Mouse (Mus musculus) embryonic facial prominence, embryonic 10.5 days (tissue): ENCODE data around the gene Exoc7. TPM values are rescaled to one million over a fixed set of nuclear protein-coding genes. Genes with fewer than 3 reads are reported as not detected.
A peak's percentile ranks its signal among the peaks of the same experiment; 100 is the strongest.

Experiments used
- DNase-seq: peaks from one replicate; pipeline ENCODE4 v3.0.0-alpha.2; 2017; ENCODE audit warnings: low spot score
- H3K27ac ChIP-seq: fragments of 300-500 bp; sonication (generic); replicated peaks from 2 replicates; pipeline ENCODE4 v1.5.1; 2016; ENCODE audit warnings: mild to moderate bottlenecking
- H3K27me3 ChIP-seq: fragments of 300-500 bp; sonication (generic); replicated peaks from 2 replicates; pipeline ENCODE4 v1.6.1; 2016; ENCODE audit warnings: low read depth, mild to moderate bottlenecking; ENCODE audit not compliant: poor library complexity, severe bottlenecking
- H3K36me3 ChIP-seq: fragments of 300-500 bp; sonication (generic); replicated peaks from 2 replicates; pipeline ENCODE4 v1.6.1; 2016; ENCODE audit warnings: mild to moderate bottlenecking, moderate library complexity
- H3K4me1 ChIP-seq: fragments of 300-500 bp; sonication (generic); 2 replicates; pipeline ENCODE4 v1.6.1; 2016
- H3K4me3 ChIP-seq: fragments of 300-500 bp; sonication (generic); 2 replicates; pipeline ENCODE4 v1.5.1; 2016; ENCODE audit warnings: mild to moderate bottlenecking, moderate library complexity
- H3K9me3 ChIP-seq: fragments of 300-500 bp; sonication (generic); 2 replicates; pipeline ENCODE4 v1.6.1; 2016; ENCODE audit warnings: mild to moderate bottlenecking
- WGBS: fragments of 180-500 bp; shearing (Covaris S2); methylation state at CpG from one replicate; pipeline ENCODE4 v1.1.7; 2016; 5-methylcytosine and 5-hydroxymethylcytosine counted together
- polyA plus RNA-seq: library from polyadenylated mRNA; unstranded; fragments of >200 nt; fragmentation: Nextera tagmentation; extraction: Ambion mirVana; gene quantifications from 2 replicates; pipeline ENCODE4 v1.2.1, GENCODE M21; 2016

Gene Exoc7
- polyA plus RNA-seq, 1 experiment from 2014 or later: 59.7 TPM

- DNase-seq: peak; percentile 38
- peaks cover 84% of the 10 kb centered on the region for H3K4me1 ChIP-seq
- peaks cover 2% of the 10 kb centered on the region; the same call in 1 of the 2 replicates for H3K36me3 ChIP-seq
- H3K9me3 ChIP-seq: no peaks in the 10 kb centered on the region
- peaks cover 76% of the 10 kb centered on the region for H3K27me3 ChIP-seq
- H3K4me3 ChIP-seq: peak overlapping the region; percentile 69
- 0 out of 2 replicates have a peak overlapping the region, but pooled peaks have one; percentile 25 for H3K27ac ChIP-seq
- WGBS: 6% methylated on average over 26 of the region's 26 CpGs
Measured at GRCm38 (mm10) chr11:116334417-116334782, 27.4 kb upstream of the Exoc7 start.

- Histone ChIP-seq H3K27me3 (peaks cover 76% of the 10 kb centered on the region), H3K27ac (0 out of 2 replicates have a peak overlapping the region, but pooled peaks have one; percentile 25)
- DNase-seq: peak; percentile 30
Measured at GRCm38 (mm10) chr11:116333526-116334416, 26.7 kb upstream of the Exoc7 start.

GRCm38 (mm10) chr11:116332983-116333270, 25.9 kb upstream of the Exoc7 start:
- 86% methylated on average over 3 of the region's 3 CpGs for WGBS
- Histone ChIP-seq H3K27me3 (peaks cover 71% of the 10 kb centered on the region), H3K4me3 (no peak overlapping the region), H3K9me3 (no peaks in the 10 kb centered on the region), H3K36me3 (no peaks in the 10 kb centered on the region), H3K27ac (no peak overlapping the region; the same call in 1 of the 2 replicates), H3K4me1 (peaks cover 92% of the 10 kb centered on the region)
- no peak for DNase-seq

More at GRCm38 (mm10) chr11:116333526-116334416, 26.7 kb upstream of the Exoc7 start:
- 23% methylated on average over 31 of the region's 31 CpGs for WGBS
- Histone ChIP-seq H3K4me3 (peak overlapping the region; percentile 69), H3K36me3 (no peaks in the 10 kb centered on the region; the same call in 1 of the 2 replicates), H3K4me1 (peaks cover 91% of the 10 kb centered on the region), H3K9me3 (no peaks in the 10 kb centered on the region)

GRCm38 (mm10) chr11:116332232-116332982, 25.4 kb upstream of the Exoc7 start:
- peak; percentile 47 for DNase-seq
- 35% methylated on average over 19 of the region's 19 CpGs for WGBS
- peak overlapping the region; percentile 79 for H3K27ac ChIP-seq
- no peaks in the 10 kb centered on the region for H3K9me3 ChIP-seq
- H3K4me3 ChIP-seq: peak overlapping the region; percentile 25; the same call in 1 of the 2 replicates
- H3K4me1 ChIP-seq: peaks cover 90% of the 10 kb centered on the region
- peaks cover 65% of the 10 kb centered on the region for H3K27me3 ChIP-seq
- no peaks in the 10 kb centered on the region for H3K36me3 ChIP-seq

GRCm38 (mm10) chr11:116330211-116330518, 23.1 kb upstream of the Exoc7 start:
- Histone ChIP-seq H3K9me3 (no peaks in the 10 kb centered on the region), H3K36me3 (no peaks in the 10 kb centered on the region), H3K27me3 (peaks cover 47% of the 10 kb centered on the region), H3K27ac (peak overlapping the region; percentile 78), H3K4me3 (no peak overlapping the region), H3K4me1 (peaks cover 82% of the 10 kb centered on the region)
- WGBS: 53% methylated on average over 7 of the region's 7 CpGs
- no peak for DNase-seq

- no peaks in the 10 kb centered on the region for H3K9me3 ChIP-seq
- WGBS: 45% methylated on average over 18 of the region's 18 CpGs
- peaks cover 41% of the 10 kb centered on the region for H3K27me3 ChIP-seq
- peaks cover 76% of the 10 kb centered on the region for H3K4me1 ChIP-seq
- peak overlapping the region; percentile 78 for H3K27ac ChIP-seq
- no peaks in the 10 kb centered on the region for H3K36me3 ChIP-seq
- no peak for DNase-seq
- no peak overlapping the region for H3K4me3 ChIP-seq
Measured at GRCm38 (mm10) chr11:116329314-116330210, 22.5 kb upstream of the Exoc7 start.

- H3K4me3 ChIP-seq: no peak overlapping the region
- peaks cover 16% of the 10 kb centered on the region for H3K27me3 ChIP-seq
- H3K9me3 ChIP-seq: no peaks in the 10 kb centered on the region
- H3K4me1 ChIP-seq: peaks cover 51% of the 10 kb centered on the region
- 61% methylated on average over 7 of the region's 7 CpGs for WGBS
- H3K27ac ChIP-seq: peak overlapping the region; percentile 70
- peak; percentile 41 for DNase-seq
- H3K36me3 ChIP-seq: no peaks in the 10 kb centered on the region
Measured at GRCm38 (mm10) chr11:116326963-116327603, 20.1 kb upstream of the Exoc7 start.

- peak overlapping the region; percentile 83 for H3K27ac ChIP-seq
- peak; percentile 91 for DNase-seq
- no peaks in the 10 kb centered on the region for H3K36me3 ChIP-seq
- peaks cover 44% of the 10 kb centered on the region for H3K27me3 ChIP-seq
- peak overlapping the region; percentile 61 for H3K4me3 ChIP-seq
- 2% methylated on average over 41 of the region's 41 CpGs for WGBS
- peaks cover 14% of the 10 kb centered on the region for H3K4me1 ChIP-seq
- no peaks in the 10 kb centered on the region for H3K9me3 ChIP-seq
Measured at GRCm38 (mm10) chr11:116318719-116319659, 12.0 kb upstream of the Exoc7 start.

- Histone ChIP-seq H3K4me1 (peaks cover 10% of the 10 kb centered on the region; the same call in 1 of the 2 replicates), H3K36me3 (no peaks in the 10 kb centered on the region), H3K27me3 (peaks cover 23% of the 10 kb centered on the region; the same call in 1 of the 2 replicates), H3K27ac (no peak overlapping the region), H3K4me3 (no peak overlapping the region), H3K9me3 (no peaks in the 10 kb centered on the region)
- DNase-seq: no peak
- WGBS: 59% methylated on average over 8 of the region's 8 CpGs
Measured at GRCm38 (mm10) chr11:116312359-116312758, 5.3 kb upstream of the Exoc7 start.

GRCm38 (mm10) chr11:116311169-116311568, 4.1 kb upstream of the Exoc7 start:
- no peaks in the 10 kb centered on the region for H3K9me3 ChIP-seq
- DNase-seq: no peak
- no peak overlapping the region for H3K27ac ChIP-seq
- 68% methylated on average over 8 of the region's 8 CpGs for whole genome bisulfite sequencing
- H3K4me1 ChIP-seq: peaks cover 18% of the 10 kb centered on the region
- H3K36me3 ChIP-seq: no peaks in the 10 kb centered on the region
- H3K27me3 ChIP-seq: 0 out of 2 replicates have a peak, but pooled peaks cover 15% of the 10 kb centered on the region
- H3K4me3 ChIP-seq: no peak overlapping the region

GRCm38 (mm10) chr11:116309601-116310000, 2.6 kb upstream of the Exoc7 start:
- H3K4me3 ChIP-seq: no peak overlapping the region
- no peaks in the 10 kb centered on the region for H3K9me3 ChIP-seq
- WGBS: 77% methylated on average over 3 of the region's 3 CpGs
- 0 out of 2 replicates have a peak, but pooled peaks cover 12% of the 10 kb centered on the region for H3K27me3 ChIP-seq
- H3K36me3 ChIP-seq: peaks cover 8% of the 10 kb centered on the region
- no peak overlapping the region for H3K27ac ChIP-seq
- peaks cover 19% of the 10 kb centered on the region for H3K4me1 ChIP-seq
- no peak for DNase-seq
